Mouse (Mus musculus): ENCODE results near the gene Gm10959.

GRCm38 (mm10) chr3:122923147-122923546, 4.0 kb upstream of the Gm10959 start:
- no peak for TF ChIP-seq POLR2A (IDR thresholded peaks at IDR 0.05; ENCODE audit: borderline replicate concordance, insufficient read depth, low read length)
- TF ChIP-seq CTCF (IDR thresholded peaks at IDR 0.05; ENCODE audit: borderline replicate concordance, insufficient read depth, low read depth, low read length), result no peak
